Mouse (Mus musculus) C2C12 (cell line): ENCODE data around the gene Pip5k1a. TPM values are rescaled to one million over a fixed set of nuclear protein-coding genes. Genes with fewer than 3 reads are reported as not detected.

Source experiments
- H3K27me3 ChIP-seq: one replicate; pipeline ENCODE4 v1.6.1; 2011; ENCODE audit not compliant: control insufficient read depth, insufficient read depth, insufficient read length
- H3K36me3 ChIP-seq: one replicate; pipeline ENCODE4 v1.6.1; 2011; ENCODE audit not compliant: control insufficient read depth, insufficient read depth
- H3K4me3 ChIP-seq: one replicate; pipeline ENCODE4 v1.5.1; 2011; ENCODE audit warnings: mild to moderate bottlenecking, control low read depth; ENCODE audit not compliant: poor library complexity, insufficient read depth, severe bottlenecking
- H3K79me2 ChIP-seq: one replicate; pipeline ENCODE4 v1.6.1; 2011; ENCODE audit not compliant: control insufficient read depth, insufficient read depth
- H3K79me3 ChIP-seq: one replicate; pipeline ENCODE4 v1.6.1; 2011; ENCODE audit warnings: low read depth, control low read depth
- H3ac ChIP-seq: one replicate; pipeline ENCODE3; 2011; ENCODE audit warnings: low read depth; ENCODE audit not compliant: control insufficient read depth, insufficient read length
- CEBPB ChIP-seq: IDR thresholded peaks from one replicate; pipeline ENCODE4 v1.6.1; 2011; ENCODE audit warnings: low read depth, mild to moderate bottlenecking, control low read depth, moderate library complexity
- CTCF ChIP-seq: IDR thresholded peaks from one replicate; pipeline ENCODE4 v1.5.1; 2011; ENCODE audit not compliant: control insufficient read depth, insufficient read depth, insufficient read length
- FOSL1 ChIP-seq: IDR thresholded peaks from one replicate; pipeline ENCODE4 v1.8.0; 2011; ENCODE audit warnings: mild to moderate bottlenecking, low read length; ENCODE audit not compliant: poor library complexity, insufficient read depth, severe bottlenecking
- MAX ChIP-seq: IDR thresholded peaks from one replicate; pipeline ENCODE4 v1.6.1; 2011; ENCODE audit warnings: mild to moderate bottlenecking, control low read depth
- MYOD1 ChIP-seq: IDR thresholded peaks from one replicate; pipeline ENCODE4 v1.6.1; 2011; ENCODE audit warnings: low read depth; ENCODE audit not compliant: control insufficient read depth, insufficient read length
- MYOG ChIP-seq: IDR thresholded peaks from one replicate; pipeline ENCODE4 v1.6.1; 2011; ENCODE audit not compliant: control insufficient read depth, insufficient read length; ENCODE audit errors: extremely low read depth
- USF1 ChIP-seq: IDR thresholded peaks from one replicate; pipeline ENCODE4 v1.6.1; 2011; ENCODE audit warnings: low read depth, mild to moderate bottlenecking, control low read depth, moderate library complexity
- polyA plus RNA-seq: library from polyadenylated mRNA; unstranded; fragments of >200 nt; fragmentation: generic; extraction: Trizol; gene quantifications from one replicate; pipeline ENCODE4 v1.2.1, GENCODE M21; 2012; ENCODE audit warnings: missing spikeins

Pip5k1a gene
- polyA plus RNA-seq, 1 experiment, result 21.2 TPM

DNA sequence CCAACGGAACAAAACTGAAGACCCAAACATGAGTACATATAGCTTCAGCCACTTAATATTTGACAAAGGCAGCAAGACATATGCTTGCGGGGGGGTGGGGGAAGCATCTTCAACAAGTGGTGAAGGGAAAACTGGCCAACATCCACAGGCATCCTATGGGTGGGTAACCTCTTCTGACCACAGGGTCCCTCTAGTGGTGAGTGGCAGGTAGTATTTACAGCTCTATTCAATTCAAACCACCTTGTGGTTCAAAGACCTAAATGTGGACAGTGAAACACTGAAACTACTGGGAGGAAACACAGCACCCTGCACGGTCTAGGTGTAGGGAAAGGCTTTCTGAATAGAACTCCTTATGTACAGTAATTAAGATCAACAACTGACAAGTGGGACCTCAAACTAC is 53.0 kb downstream of the Pip5k1a start:
- TF ChIP-seq CTCF, result peak; percentile 15
- no peak for TF ChIP-seq USF1
- no peak overlapping the region for H3ac ChIP-seq
- no peaks in the 10 kb centered on the region for H3K27me3 ChIP-seq
- H3K79me3 ChIP-seq, result no peaks in the 10 kb centered on the region
- H3K36me3 ChIP-seq, result peaks cover 9% of the 10 kb centered on the region
- H3K79me2 ChIP-seq, result no peaks in the 10 kb centered on the region
- H3K4me3 ChIP-seq, result no peak overlapping the region

DNA sequence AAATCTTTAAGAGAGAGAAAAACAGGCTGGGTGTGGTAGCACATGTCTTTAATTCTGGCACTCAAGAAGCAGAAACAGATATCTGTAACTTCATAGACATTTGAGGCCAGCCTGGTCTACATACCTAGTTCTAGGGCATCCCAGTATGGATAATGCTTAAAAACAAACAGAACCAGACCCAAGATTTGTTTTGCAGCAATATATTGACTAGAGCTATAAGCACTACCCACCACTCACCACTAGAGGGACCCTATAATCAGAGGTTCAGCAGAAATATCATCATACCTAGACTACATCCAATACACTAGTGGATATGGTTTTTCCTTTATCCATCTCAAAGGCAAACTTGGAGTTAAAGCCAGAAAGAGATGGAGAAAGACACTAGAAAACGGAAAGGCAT is 53.8 kb downstream of the Pip5k1a start:
- no peaks in the 10 kb centered on the region for H3K27me3 ChIP-seq
- no peaks in the 10 kb centered on the region for H3K79me3 ChIP-seq
- no peak overlapping the region for H3K4me3 ChIP-seq
- no peak overlapping the region for H3ac ChIP-seq
- peaks cover 2% of the 10 kb centered on the region for H3K36me3 ChIP-seq
- TF ChIP-seq MYOG, result no peak
- no peak for TF ChIP-seq MYOD1
- no peak for TF ChIP-seq FOSL1
- TF ChIP-seq MAX, result no peak
- TF ChIP-seq CEBPB, result no peak
- no peak for TF ChIP-seq USF1
- no peaks in the 10 kb centered on the region for H3K79me2 ChIP-seq

DNA sequence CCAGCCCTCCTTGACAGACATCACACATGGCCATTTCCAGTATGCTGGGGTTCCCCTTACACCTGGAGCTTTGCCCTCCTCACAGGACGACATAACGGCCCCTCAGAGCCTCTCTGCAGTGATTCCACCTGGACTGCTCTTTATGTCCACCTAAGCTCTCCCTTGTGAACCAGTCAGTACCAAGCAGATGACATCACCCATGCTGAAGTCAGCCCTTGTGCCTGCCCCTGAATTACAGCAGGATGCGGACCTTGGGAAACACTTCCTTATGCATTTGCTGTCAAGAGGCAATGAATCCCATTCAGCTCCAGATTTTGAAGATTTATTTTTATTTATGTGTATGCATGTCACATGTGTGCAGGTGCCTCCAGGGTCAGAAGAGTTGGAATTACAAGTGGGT is 58.8 kb downstream of the Pip5k1a start:
- Histone ChIP-seq H3K27me3 (peaks cover 3% of the 10 kb centered on the region), H3ac (no peak overlapping the region), H3K4me3 (no peak overlapping the region), H3K79me3 (no peaks in the 10 kb centered on the region), H3K36me3 (no peaks in the 10 kb centered on the region), H3K79me2 (no peaks in the 10 kb centered on the region)
- no peak for TF ChIP-seq FOSL1
- no peak for TF ChIP-seq CTCF
- no peak for TF ChIP-seq MAX
- no peak for TF ChIP-seq MYOG
- no peak for TF ChIP-seq CEBPB
- TF ChIP-seq USF1, result no peak

DNA sequence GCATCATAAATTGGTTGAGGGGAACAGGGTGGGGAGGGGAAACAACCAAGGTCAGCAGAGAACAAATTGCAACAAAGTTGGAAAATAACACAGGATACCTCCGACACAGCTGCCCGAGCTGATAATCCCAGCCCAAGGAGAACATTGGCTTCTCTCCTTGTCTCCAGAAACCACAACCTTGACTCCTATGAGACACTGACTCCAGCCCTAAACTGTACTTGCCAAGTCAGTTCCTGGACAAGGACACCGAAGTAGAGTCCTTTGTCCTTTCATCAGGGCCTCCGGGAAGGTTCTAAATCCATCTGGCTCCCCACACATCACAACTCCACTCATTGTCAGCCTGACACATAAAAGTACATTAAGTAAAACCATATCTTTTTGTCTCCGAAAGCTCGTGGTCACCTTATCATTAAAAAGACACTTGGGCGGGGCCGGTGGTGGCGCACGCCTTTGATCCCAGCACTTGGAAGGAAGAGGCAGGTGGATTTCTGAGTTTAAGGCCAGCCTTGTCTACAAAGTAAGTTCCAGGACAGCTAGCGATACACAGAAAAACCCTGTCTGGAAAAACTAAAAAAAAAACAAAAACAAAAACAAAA is 60.2 kb downstream of the Pip5k1a start:
- no peaks in the 10 kb centered on the region for H3K36me3 ChIP-seq
- H3K4me3 ChIP-seq, result no peak overlapping the region
- peaks cover 9% of the 10 kb centered on the region for H3K79me2 ChIP-seq
- no peak for TF ChIP-seq CEBPB
- TF ChIP-seq MAX, result no peak
- no peak for TF ChIP-seq MYOD1
- no peak for TF ChIP-seq USF1
- no peak overlapping the region for H3ac ChIP-seq
- peaks cover 6% of the 10 kb centered on the region for H3K79me3 ChIP-seq
- peaks cover 3% of the 10 kb centered on the region for H3K27me3 ChIP-seq

- H3K79me3 ChIP-seq, result peaks cover 36% of the 10 kb centered on the region
- peaks cover 23% of the 10 kb centered on the region for H3K36me3 ChIP-seq
- TF ChIP-seq MAX (no peak), MYOD1 (no peak), USF1 (no peak), CEBPB (no peak), FOSL1 (no peak), CTCF (no peak), MYOG (no peak)
- H3K27me3 ChIP-seq, result peaks cover 3% of the 10 kb centered on the region
- H3K4me3 ChIP-seq, result no peak overlapping the region
- H3ac ChIP-seq, result no peak overlapping the region
- H3K79me2 ChIP-seq, result peaks cover 42% of the 10 kb centered on the region
These were observed 63.5 kb downstream of the Pip5k1a start for GRCm38 (mm10) chr3:95043251-95043650.

GRCm38 (mm10) chr3:95042838-95043229 is 63.9 kb downstream of the Pip5k1a start:
- no peak overlapping the region for H3K4me3 ChIP-seq
- peaks cover 26% of the 10 kb centered on the region for H3K36me3 ChIP-seq
- peaks cover 40% of the 10 kb centered on the region for H3K79me3 ChIP-seq
- TF ChIP-seq FOSL1, result no peak
- TF ChIP-seq CEBPB, result no peak
- TF ChIP-seq MAX, result no peak
- peaks cover 46% of the 10 kb centered on the region for H3K79me2 ChIP-seq
- peaks cover 3% of the 10 kb centered on the region for H3K27me3 ChIP-seq
- H3ac ChIP-seq, result peak overlapping the region; percentile 40
